Mouse (Mus musculus) layer of hippocampus, adult 9-10 months (tissue): Measurements from ENCODE around the gene Camk1d.

ENCODE experiments used
- DNase-seq: peaks from one replicate; pipeline ENCODE4 v3.0.0; 2022; ENCODE audit warnings: low spot score

Camk1d gene

DNA sequence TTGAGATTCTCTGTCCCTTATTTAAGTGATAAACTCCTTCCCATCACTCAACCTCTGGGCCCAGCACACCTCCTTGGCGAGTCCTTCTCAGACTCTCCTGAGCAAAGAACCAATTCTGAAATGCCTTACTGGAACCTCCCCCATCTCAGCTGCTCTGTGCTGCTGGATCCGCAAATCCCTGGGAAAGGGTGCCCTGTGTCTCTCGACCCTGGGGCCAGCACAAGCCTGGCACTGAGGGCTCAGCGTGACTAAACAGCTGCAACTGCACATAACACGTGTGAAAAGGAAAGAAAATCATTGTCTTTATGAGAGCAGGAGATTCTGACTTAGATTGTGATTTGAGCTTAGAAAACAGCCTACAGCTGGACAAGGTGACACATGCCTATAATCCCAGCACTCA, 52.4 kb downstream of the Camk1d start:
- DNase-seq: no peak

DNA sequence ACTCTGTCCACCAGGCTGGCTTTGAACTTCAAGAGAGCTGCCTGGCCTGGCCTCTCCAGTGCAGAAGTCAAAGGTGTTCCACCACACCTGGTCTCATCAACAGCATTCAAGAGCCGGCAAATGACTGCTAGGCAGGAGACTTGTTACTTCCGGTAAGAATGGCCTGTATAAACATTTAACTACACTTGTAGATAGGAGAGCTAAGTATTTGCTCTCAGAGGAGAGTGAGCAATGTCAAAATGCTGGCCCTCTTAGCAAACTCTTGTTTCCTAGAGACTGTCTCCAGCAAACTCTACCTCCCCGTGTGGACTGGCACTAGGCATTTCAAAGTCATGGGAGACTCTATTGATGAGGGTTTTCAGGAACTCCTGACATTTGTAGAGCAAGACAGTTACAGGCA, 56.3 kb downstream of the Camk1d start:
- DNase-seq: no peak

DNA sequence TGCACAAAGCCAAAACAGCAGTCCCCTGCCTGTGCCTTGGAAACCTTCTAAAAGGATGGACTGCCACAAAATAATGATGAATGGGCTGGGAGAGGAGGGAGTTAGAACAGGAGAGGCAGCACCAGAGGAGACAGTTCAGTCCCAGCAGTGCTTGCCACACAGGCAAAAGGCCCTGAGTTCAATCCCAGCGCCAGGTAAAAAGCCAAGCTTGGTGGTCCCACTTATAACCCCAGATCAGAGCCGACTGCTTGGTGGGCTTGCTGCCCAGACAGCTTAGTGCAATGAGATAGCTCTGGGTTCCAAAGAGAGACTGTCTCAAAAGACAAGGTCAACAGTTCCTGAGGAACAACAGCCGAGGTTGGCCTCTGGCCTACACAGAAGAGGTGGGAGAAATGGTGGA, 58.0 kb downstream of the Camk1d start:
- DNase-seq: no peak

DNA sequence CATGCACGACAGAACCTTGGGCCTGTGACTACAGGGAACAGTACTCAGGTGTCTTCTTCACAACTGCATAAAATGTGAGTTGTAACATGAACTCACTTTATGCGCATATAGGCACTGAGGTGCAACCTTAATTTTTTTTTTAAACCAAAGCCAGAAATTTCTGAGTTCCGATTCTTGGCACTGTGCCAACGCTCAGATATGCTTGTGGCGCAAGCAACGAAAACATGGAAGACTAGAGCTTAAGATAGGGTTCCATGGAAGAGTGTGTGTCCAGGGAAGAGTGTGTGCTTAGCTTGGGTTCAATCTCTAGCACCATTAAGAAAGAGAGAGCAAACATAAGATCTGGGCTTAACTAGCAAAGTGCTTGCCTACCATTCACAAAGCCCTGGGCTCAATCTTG, 62.2 kb downstream of the Camk1d start:
- no peak for DNase-seq

DNA sequence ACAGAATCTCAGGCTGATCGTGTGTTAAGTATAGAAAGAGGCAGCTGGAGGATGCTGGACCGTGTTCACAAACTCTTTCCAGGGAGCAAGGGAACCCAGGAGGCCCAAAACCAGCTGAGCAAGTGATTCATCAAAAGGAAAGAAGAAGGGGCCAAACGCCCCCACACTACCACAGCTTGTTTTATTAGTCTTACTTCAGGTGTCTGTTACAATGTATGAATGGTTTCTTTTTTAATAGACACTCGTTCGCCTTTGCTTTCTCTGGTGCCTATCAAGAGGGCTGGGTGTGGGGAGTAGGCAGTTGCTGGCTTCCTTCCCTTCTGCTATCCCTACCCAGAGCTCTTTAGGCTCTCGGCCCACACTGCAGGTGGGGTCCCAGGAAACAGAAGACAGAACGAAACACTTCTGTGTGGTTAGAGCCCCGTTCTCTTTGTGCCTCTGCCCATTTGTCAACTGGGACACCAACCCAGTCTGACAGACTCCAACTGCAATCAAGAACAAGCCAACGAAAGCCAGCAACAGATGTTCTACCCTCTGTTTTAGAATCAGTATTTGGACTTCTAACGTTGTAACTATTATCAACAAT, 62.9 kb downstream of the Camk1d start:
- no peak for DNase-seq

DNA sequence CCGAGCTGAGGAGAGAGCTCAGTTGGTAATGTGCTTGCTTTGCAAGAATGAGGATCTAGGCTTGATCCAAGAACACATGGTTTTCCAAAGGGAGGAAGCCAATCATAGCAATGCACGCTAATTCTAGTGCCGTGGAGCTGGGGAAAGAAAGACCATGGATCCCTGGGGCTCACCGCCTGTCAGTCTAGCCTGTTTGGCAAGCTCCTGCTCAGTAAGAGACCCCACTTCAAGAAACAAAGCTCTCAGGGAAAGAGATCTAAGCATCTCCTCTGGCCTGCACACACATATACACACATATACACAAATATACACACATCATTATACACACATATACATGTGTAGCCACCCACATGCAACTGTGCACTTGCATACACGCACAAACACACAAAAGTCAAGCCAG, 65.1 kb downstream of the Camk1d start:
- DNase-seq: no peak

DNA sequence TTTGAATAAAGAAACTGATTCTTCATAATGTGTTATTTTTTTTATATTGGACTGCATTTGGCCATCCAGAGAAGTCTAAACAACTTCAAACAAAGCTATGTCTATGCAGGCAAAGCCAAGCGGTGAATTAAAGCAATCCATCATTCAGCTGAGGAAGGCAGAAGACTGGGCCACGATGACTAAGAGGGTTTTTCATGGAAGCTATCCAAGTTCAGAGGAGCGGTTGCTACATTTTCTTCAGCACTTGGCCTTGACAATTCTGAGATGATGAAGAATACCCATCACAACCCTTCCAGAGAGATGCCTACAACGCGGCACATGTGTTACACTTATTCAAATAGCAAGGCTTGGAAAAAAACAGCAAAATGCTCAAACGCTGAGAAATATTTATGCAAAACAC, 65.6 kb downstream of the Camk1d start:
- no peak for DNase-seq

DNA sequence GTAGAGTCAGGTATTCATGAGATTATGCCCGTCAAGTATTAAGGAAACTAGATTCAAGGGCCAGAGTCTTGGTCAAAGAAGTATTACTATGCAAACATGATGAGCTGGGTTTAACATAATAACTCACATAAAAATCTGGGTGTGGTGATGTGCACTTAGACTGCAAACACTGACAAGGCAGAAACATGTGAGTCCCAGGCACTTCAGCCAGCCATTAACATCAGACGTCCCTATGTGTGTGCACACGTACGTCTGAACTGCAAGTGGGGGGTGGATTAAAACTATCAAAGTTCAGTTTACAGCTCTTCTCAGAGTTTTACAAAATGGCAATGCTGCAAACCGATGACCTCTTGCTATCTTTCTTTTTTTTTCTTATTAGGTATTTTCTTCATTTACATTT, 68.0 kb downstream of the Camk1d start:
- no peak for DNase-seq

DNA sequence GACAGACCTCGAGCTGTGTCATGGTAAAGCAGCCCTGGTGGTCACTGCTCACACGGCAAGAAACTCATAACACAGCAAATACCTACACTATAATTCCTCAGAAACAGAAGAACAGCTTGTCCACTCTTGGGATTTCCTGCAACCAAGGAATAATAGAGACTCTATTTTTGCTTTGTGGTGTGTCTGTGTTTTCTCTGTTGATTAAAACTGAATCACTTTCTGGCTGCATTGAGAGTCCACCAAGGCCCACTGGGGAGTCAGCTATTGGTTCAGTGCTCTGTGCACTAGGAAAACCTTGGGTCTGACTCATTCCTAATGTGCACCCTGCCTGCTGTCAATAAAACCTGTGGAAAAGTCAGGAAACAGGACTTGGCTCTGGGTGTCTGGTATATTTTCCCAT, 68.7 kb downstream of the Camk1d start:
- no peak for DNase-seq

DNA sequence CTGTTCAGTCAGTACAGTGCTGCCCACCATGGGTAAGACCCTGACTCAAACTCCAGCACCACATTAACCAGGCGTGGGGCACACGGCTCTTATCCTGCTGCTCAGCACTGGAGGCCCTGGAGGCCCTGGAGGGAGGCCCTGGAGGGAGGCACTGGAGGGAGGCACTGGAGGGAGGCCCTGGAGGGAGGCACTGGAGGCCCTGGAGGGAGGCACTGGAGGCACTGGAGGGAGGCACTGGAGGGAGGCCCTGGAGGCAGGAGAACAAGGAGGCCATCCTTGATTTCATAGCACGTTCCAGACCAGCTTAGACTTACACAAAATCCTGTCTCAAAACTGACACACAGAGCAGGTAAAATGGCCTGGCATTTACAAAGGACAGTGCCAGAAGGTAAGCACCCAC, 70.4 kb downstream of the Camk1d start:
- no peak for DNase-seq

DNA sequence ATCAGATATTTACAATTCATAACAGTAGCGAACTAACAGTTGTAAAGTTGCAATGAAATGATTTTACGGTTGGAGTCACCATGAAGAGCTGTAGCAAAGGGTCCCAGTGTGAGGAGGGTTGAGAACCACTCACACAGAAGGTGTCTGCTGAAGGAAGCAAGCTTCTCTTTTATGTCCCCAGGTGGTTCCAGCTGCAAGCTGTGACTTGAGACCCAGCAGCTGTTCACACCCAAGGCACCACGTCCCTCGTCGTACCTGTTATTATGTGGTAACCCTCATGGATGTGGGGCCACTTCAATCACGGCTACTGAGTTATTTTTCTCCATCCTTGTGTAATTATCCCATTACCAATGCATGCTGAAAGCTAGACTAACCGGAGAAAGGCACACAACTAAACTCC, 71.1 kb downstream of the Camk1d start:
- DNase-seq: no peak

DNA sequence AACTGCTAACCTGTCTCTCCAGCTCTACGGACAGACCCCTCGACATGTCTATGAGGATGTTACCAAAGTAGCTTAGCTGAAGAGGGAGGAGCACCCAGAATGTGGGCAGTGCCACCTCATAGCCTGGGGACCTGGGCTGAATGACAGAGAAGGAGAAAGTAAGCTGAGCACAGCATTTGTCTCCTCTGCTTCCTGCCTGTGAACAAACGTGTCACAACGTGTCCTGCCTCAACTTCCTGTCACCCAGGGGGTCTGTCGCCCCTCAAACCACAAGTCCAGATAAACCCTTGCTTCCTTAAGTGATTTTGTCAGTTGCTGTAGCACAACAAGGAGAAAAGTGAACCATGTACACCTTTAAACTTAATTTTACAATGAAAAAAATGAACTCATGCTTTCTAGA, 71.7 kb downstream of the Camk1d start:
- no peak for DNase-seq

DNA sequence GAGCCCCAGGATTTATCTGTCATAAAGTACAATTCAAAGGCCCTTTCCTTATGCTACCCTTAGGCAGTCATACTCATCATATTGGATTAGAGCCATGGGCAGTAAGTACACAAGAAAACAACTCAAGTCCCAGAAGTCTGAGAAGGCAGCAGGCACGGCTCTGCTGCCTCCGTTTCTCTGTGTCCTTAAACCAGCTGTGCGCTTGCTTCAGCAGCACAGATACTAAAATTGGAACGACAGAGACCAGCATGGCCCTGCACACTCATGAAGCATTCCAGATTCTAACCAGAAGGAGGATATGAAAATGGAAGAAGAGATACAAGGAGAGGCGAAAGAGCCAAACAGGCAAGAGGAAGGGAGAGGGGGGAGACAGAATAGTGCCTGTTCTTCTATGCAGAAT, 72.6 kb downstream of the Camk1d start:
- no peak for DNase-seq

DNA sequence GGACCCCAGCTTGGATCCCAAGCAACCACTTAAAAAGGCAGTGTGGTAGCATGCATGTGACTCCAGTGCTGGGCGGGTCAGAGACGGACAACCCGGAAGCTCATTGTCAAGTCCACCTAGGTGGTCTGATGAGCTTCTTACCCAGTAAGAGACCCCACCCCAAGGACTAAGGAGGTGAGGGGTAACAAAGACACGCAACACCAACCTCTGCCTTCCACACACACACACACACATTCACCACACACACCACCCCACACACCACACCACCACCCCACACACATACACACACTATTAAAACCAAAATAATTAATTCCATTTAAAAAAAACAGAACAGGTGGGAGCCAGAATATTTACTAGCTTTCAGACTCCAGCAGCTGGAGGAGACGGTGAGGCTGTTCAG, 73.7 kb downstream of the Camk1d start:
- DNase-seq: no peak

DNA sequence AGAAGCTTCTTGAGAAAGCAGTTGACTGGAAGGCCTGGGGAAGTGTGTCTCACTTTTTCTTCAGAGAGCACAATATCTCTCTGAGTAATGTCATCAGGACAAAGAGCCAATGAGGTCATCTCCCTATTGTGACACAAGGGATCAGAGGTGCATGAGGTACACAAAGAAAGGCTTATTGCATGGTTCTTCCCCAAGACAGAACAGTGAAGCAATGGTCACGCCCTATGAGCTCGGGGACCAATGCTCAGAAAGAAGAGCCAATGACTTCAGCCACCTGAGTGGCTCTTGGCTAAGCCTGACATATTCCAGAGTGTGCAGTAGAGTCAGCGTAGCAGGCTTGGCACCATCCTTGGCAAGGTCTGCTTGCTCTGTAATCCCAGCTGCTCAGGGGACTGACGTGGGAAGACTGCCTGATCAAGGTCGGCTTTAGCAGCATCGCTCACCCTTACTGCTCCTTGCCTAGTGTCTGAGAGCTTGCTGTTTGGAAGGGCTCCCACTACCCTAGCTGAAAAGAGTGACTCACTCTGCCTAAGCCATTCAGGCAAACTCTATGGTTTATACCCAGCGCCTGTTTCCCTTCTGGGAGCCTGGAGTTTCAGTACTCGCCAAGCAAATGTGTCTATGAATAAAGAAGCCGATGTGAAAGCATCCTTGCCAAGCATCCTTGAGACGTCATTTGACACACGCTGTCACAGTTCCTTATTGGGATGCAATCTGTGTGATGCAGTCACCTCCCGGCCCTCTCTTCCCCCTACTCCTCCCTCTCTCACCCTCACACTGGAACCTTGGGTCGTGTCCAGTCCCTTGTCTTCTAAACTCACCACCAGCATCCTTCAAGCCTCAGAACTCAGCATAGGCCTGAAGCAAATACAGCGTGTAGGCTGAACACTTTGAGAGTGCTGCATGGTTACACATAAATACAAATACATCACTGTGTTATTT, 77.2 kb downstream of the Camk1d start:
- DNase-seq: no peak

DNA sequence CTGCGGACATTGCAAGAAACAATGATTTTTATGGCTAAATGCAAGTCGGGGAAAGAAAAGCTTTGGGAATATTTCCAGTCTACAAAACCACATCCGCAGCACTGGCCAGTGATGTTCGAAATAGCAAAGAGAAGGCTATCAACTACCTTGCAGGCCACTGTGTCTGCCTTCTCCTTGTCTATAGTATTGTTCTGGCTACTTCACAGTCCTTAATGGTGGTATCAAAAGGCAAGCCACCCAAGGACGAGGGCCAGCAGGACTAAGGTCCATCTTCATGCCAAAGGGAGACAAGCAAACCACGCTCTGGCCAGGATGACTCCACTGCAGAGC, 82.0 kb downstream of the Camk1d start:
- DNase-seq: no peak

DNA sequence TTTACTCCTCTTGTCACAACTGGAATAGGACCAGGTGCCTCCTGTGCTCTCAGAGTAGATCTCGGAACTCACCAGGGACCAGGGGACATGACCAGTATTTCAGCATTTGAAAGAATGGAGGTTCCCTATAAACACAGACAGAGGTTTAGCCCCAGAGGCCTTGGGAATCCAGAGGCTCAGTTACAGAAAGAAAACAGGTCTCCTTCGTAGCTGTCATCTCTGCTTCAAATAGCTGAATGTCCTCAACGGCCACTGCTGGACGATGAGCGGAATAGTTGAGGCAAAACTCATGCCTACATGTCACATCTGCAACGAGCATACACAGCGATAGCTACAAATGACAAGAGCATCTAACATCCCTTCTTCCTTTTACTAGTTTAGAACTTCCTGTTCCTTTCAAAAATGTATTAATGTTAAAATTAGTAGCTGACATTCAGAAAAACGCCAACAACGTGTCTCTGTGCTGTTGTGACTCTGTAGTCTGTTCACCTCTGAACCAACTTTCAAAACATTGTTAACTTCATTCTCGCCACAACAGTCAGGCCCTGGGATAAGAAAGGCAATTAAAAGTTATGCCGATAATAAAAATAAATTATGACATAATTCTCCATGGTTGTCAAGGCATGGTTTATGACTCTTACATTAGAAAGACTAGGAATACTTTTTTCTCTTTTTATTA, 82.5 kb downstream of the Camk1d start:
- DNase-seq: no peak

DNA sequence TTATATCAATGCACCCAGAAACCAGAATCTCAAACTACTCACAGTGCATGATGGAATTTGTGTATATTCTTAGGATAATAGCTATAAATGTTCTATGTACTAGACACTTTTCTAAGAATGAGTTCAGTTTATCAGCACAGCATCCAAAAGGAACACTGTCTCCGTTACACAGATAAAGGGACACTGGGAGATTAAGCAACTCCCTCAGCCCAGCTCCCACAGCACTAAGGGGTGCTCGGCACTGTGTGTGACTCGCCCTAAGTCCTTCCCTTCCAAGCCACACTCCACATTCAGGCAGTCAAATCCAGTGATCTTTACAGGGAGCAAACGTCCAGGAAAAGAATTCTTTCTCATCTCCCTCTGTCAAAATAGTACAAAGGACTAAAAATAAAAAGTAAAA, 83.6 kb downstream of the Camk1d start:
- no peak for DNase-seq

DNA sequence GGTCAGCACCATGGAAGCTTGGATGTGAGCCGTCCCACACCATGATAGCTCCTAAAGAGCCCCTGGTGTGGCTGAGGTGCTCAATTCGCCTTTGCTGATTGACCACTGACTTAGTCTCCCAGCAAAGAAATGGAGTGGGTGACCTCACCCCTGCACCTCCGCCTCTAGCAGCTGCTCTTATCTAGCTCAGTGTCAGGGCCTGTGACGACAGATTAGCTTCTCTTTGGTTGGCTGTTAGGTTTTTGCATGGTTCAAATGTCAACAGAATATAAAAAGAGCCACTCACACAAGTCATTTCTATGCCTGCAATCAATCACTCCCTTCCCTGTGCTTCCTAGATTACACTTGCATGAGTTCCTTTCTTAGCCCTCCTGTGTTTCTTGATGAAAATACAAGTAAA, 89.9 kb downstream of the Camk1d start:
- no peak for DNase-seq

DNA sequence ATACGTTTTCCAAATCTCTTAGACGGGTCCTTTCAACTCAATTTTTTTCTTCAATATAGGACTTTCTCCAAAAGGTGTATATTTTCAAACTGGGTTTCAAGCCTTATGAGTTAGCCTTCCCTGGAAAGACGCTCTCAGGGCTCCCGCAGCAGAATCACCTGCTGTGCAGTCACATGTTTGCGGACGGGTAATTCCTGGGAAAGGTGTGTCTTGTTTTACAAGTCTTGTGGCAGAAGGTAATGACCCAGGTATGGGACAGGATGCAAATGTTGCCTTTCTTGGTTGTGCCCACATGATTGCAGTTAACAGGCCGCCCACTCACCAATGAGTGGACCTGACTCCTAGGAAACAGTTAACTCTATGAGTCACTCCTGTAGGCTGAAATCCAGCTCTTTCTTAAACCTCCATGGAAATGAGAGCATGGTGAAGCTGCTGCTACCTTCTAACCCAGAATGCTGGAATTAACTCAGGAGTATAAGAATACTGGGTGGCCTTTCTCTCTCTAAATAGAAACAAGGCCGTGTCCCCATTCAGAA, 95.9 kb downstream of the Camk1d start:
- DNase-seq: no peak

DNA sequence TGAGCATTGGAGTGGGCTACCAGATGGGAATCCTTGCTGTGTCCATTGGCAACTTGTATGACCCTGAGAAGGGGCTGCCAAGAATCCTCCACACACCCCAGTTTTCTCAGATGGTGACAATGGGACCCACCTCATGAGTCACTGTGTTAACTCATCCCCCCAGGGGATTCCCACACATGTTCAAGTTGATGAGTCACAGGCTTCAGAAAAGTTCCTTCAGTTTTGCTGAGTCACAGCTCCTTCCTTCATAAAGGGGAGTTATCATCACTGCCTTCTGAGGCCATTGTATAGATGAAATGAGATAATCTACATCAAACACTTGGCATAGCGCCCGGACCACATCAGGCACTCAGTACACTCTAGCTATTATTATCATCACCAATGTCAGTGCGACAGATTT, 99.4 kb downstream of the Camk1d start:
- no peak for DNase-seq

DNA sequence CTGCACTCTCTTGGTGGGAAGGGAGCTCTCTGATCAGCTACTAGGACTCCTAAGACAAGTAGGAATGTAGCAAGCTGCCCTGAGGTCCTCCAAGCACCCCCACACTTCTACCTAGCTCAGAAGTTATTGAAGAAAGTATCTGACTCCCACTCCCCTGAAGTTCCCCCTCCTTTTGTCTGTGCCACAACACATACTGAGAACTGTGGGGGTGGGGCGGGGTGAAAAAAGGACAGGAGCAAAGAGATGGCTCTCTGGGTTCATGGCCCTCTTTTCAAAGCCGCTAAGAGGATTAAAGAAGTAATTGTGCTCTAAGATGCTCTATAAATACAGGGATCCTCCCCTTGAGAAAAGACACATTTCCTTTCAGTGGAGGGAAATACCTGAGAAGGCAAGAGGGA, 100.0 kb downstream of the Camk1d start:
- no peak for DNase-seq

DNA sequence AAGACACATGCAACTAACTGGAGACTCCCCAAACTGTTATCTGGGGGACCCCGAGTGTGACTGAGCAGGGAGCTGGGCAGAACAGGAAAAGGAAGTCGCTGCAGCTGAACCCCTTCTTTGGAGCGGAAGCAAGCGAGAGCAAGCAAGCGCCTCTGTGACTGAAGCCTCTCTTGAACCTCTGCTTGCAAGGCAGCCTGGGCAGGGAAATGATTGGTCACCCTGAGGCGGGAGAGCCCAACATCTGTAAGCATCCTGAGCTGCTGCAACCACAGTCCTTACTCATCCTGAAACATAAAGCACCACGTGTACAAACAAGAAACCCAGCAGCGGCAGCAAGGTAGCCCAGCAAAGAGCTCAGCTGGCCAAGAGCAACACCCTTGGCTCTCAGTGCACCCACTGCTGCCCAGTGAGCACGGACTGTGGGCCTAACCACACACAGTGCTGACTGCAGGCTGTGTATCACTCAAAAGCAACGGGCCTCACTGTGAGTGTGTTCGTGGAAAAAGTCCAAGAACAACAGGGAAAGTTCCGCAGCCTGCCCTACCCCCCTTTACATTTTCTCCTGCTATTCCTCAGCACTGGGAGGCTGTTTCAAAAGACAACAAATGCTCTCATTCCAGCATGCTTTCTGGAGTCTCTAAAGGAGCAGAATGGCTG, 100.5 kb downstream of the Camk1d start:
- DNase-seq: no peak
